Mouse (Mus musculus) liver, adult 2 months (tissue): ENCODE data around the gene Upf2.

Experiments used
- CTCF ChIP-seq: fragments of 200-500 bp; IDR thresholded peaks from 2 replicates; pipeline ENCODE4 v1.5.1; 2011; ENCODE audit warnings: low read depth, low read length, control low read depth
- POLR2A ChIP-seq: fragments of 200-500 bp; IDR thresholded peaks from 2 replicates; pipeline ENCODE4 v1.6.1; 2011; ENCODE audit warnings: low read length, control low read depth; ENCODE audit not compliant: insufficient read depth; ENCODE audit errors: extremely low read depth

DNA sequence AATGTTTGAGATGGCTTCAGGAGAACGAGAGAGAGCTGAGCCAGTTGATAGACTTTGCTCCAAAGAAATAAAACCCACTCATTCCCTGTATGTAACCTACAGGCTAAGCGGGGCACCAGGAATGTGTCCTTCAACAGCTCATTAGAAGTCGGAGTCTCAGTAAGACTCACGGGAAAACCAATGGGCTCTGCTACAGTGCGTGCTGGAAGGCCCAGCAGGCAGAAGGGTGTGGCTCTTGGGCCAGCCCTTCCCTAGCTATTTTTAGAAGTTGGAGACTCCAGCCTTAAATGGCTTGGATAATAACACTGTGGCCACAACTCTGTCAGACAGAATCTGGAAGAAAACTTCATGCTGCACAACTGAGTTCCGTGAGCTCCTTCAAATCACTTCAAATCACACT, 147.7 kb downstream of the Upf2 start:
- TF ChIP-seq POLR2A (no peak), CTCF (no peak)
